Mouse (Mus musculus) MN1 (cell line): ENCODE data around the gene Clstn1.

Experiments
- DNase-seq: peaks from one replicate; pipeline ENCODE4 v3.0.0-alpha.2; 2016; ENCODE audit warnings: low spot score

Clstn1 gene

DNA sequence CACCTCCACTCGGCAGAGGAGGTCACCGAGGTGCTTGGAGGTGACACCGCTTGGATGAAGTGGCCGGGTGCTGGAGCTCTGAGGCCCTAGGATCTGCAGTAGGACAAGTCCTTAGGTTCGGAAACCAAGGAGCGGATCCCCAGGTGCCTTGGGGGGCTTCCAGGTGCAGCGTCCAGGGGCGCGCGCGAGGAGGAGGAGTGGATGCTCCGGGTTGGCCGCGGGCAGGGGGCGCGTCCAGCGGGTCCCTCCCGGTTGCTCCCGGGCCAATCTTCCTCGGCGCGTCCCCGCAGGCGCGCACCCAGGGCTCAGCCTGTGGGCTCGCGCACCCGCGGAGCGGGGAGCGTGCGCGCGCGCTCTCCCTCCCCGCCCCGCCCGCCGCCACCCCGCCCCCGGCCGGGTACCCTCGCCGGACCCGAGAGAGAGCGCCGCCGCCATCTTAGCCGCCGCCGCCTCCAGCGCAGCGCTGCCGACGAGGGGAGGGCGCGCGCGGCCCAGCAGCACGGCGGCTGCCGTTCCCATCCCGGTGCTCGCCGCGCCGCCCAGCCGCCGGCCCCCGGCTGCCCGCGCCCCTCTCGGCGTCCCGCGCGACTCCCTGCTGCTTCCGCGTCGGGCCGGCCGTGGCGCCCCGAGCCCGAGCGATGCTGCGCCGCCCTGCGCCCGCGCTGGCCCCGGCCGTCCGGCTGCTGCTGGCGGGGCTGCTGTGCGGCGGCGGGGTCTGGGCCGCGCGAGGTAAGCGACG lies at the start of gene Clstn1:
TSS of gene Clstn1 (plus strand) at position 425 of the 739 bp plus-strand sequence.
- DNase-seq = peak; percentile 77

DNA sequence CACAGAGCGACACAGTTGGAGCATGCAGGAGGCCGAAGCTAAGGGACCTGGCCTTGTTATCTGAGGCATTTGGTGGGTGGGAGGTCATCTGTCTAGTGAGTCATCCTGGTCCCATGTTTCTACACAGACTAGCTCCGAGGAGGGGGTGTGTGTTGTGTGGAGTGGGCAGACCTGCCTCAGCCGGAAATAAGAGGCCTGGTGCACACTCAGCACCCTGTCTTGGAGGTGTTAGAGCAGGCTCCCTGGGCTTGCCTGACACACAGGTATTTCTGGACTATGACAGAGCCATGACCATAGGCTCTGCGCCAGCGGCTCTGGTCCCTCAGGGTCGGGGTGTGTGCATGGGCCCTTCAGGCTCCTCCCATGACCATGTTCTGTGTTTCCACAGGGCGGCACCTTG lies 46.8 kb upstream of the Clstn1 start:
- DNase-seq = peak; percentile 61

- no peak for DNase-seq
These were observed 44.3 kb upstream of the Clstn1 start for GRCm38 (mm10) chr4:149541935-149542334.

DNA sequence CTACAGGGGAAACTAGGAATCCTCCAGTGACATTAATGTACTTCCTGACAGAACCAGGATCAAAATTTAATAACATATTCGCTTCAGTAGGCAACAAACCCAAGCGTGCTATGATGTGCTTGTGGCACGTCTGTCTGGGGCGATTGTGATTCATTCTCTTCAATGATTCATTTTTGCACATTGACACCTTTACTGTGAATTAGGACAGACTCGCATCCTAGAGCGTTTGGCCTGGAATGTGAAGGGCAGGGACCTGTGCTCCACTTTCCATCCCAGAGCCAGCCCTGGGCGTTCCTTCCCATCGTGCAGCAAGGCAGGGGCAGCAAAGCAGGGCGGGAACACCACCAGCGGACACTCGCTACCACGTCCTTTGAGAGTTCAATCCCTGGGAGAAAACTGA lies 43.8 kb upstream of the Clstn1 start:
- no peak for DNase-seq

DNA sequence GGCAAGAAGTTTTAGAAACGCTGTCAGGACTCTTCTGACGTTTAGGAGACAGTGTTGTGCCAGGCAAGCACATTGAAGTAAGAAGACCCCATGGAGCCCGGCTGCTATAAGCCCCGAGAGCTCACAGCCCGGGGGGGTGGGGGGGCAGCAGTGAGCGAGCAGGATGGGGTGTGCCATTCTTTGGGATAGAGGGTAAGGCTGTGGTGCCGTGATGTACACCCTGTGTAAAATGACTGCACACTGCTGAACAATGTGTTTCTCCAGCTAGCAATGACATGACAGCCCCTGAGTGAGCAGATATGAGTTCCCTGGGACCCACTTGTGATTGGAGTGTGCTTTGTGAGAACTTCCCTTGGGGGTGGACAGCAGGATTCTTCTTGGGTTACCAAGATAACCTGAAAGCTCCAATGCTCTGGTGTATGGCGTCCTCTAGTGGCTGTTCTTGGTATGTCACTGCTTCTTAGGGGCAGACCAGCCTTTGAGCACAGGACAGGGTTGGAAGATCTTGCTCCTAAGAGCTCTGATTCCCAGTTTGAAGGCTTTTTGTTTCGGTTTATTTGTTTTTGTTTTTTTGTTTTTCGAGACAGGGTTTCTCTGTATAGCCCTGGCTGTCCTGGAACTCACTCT lies 43.2 kb upstream of the Clstn1 start:
- DNase-seq = peak; percentile 88

- DNase-seq = no peak
These were observed 41.4 kb upstream of the Clstn1 start for GRCm38 (mm10) chr4:149544892-149545291.

DNA sequence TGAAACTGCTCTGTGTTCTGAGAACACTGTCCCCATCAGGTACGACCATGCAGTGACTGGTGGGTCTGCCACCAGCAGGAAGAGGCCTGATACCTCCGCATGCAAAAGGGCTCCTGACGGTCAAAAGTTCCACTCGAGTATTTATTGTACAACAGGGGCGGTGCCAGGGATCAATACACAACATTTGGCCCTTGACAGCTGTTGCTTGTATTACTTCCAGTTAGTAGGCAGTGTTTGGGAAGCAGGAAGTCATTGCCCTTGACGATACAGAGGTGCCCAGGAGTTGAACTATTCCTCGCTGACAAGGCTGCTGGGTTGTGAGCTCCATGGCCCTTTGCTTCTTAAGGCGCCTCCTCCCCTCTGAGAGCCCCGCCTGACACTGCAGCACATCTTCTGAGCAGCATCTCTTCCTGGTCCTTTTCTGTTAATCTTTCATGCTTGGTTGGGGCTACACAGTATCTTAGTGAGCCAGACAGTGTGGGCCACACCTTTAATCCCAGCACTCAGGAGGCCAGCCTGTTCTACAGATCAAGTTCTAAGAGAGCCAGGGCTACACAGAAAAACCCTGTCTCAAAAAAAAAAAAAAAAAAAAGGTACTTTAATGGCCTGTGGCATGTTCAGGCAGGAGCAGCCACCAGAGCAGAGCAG lies 39.3 kb upstream of the Clstn1 start:
- DNase-seq = no peak

DNA sequence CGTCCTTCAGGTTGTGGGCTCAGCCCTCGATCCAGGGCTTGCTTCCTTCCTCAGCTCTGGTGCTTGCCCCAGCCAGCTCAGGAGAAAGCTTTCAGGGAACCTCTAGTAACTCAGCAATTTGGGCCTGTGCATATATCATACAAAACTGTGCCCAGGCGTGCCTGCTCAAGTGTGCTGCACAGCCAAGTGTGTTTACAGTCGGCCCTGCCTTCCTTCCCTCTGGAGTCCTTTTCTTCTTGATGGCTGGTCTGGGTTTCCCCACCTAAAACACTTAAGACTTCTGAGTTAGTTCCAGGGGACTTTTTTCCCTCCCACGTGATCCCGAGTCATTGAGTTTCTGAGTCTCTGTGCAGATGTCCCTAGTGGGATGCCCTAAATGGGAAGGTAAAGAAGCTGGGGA lies 38.7 kb upstream of the Clstn1 start:
- no peak for DNase-seq

GRCm38 (mm10) chr4:149549221-149549925 lies 36.9 kb upstream of the Clstn1 start:
- peak; percentile 87 for DNase-seq

GRCm38 (mm10) chr4:149550866-149551265 lies 35.4 kb upstream of the Clstn1 start:
- no peak for DNase-seq

DNA sequence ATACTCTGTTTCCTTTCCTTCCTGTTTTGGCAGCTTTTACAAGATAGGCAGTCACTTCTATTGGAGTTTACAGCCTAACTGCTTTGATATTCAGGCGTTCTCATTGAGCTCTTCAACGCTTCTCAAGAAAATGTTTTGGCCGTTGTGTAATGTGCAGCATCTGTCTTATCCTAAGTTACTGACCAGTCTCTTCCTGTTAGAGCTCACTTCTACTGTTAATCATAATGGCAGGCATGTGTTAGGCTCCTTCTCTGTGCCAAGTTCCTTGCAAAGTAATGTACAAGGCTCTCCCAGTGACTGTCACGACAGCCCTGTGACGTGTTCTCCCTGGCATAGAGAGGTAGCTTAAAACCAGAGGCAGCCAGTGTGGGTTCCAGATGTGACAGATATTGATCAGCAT lies 34.6 kb upstream of the Clstn1 start:
- no peak for DNase-seq

DNA sequence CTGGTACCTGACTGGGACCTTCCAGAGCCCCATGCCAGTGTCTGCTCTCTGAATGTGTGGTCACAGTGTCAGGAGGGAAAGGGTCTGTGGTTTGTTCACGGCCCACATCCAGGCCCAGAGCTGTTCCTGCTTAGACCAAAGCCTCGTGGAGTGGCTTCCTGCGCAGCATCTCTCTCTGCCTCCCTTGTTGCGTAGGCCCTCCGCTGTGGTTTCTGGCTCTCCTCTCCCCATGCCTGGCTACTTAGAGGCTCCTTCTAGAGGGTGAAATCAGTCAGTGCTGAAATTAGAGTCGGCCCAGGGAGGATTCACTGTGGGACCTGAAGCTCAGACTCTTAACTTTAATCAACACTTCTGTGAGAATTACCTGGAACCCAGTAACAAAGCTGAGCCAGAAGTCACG lies 32.4 kb upstream of the Clstn1 start:
- DNase-seq = no peak

GRCm38 (mm10) chr4:149556111-149556510 lies 30.2 kb upstream of the Clstn1 start:
- DNase-seq = no peak

- DNase-seq = no peak
These were observed 28.4 kb upstream of the Clstn1 start for GRCm38 (mm10) chr4:149557905-149558304.

- no peak for DNase-seq
These were observed 27.9 kb upstream of the Clstn1 start for GRCm38 (mm10) chr4:149558389-149558788.

GRCm38 (mm10) chr4:149561392-149561791 lies 24.9 kb upstream of the Clstn1 start:
- no peak for DNase-seq

DNA sequence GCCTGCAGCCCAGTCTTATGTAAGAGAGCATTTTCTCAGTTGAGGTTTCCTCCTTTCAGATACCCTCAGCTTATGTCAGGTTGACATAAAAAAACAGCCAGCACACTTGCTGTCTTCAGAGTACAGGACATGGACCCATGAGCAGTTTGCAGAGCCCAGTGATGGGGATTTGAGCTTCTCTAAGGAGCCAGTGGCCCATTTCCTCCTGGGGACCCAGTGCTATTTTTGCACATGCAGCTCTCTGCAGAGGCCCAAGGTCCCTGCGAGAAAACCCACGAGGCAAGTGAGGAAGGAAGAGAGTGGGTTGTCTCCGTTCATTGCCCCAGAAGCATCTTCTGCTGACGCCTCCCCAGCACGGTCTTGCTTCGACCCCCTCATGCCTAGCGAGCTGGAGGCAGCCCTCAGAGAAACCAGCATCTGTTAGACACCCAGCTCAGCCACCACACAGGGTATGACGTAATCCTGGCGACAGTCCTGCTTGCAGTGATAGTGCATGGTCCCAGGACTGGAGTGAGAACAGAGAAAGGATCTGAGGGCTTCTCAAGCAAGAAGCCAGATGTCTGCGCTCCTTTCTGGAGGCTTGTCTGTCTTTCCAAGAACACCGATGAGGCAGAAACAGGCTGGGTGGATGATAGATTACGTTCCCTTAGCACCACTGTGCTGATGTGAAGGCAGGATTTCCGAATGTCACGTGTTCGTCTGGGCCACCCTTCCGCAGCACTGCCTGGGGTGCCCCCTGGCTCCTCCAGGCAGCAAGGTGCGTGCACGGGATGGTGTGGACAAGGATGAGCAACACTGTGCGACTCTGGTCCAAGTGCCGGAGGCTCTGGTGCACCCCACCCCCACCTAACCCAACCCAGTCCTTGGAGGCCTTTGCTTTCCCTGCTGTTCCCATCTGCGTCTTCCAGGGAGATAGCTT lies 24.0 kb upstream of the Clstn1 start:
- DNase-seq = peak; percentile 56

DNA sequence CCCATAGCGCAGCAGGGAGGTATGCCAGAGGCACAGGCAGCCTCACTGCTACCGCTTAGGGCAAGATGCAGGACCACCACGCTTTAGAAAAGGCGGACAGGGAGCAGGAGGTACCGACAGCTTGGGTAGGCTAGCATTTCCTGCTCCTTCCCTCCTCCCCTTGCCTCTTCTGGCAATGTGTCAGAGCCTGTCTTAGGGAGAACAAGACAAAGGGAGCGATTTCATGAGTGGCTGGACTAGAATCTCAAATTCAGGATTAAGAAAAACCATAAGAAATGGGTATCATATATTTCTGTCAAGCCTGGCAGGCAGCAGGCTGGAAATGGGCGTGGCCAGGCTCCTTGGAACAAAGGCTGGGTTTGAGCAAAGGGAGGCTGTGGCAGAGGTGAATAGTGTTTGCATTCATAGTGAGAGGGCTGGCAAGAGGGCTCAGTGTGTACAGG lies 23.3 kb upstream of the Clstn1 start:
- DNase-seq = no peak

GRCm38 (mm10) chr4:149563941-149564361 lies 22.3 kb upstream of the Clstn1 start:
- no peak for DNase-seq

GRCm38 (mm10) chr4:149564452-149565407 lies 21.5 kb upstream of the Clstn1 start:
- peak; percentile 83 for DNase-seq
